Mouse (Mus musculus) hindbrain, postnatal 0 days (tissue): ENCODE results near the gene Wdr63. TPM values are rescaled to one million over a fixed set of nuclear protein-coding genes. Genes with fewer than 3 reads are reported as not detected.
"Not testable (repeated sequence)": the region's sequence is repeated elsewhere in the genome, so short reads cannot be mapped to it uniquely, and the experiment has no call there.

Experiments used
- ATAC-seq: fragments of 200-750 bp; cut with Nextera tagmentation; 2 replicates; pipeline ENCODE4 v1.8.0; 2017; ENCODE audit warnings: mild to moderate bottlenecking, moderate TSS enrichment, moderate library complexity
- DNase-seq: peaks from one replicate; pipeline ENCODE4 v3.0.0-alpha.2; 2015; ENCODE audit warnings: low spot score
- H3K27ac ChIP-seq: fragments of 300-500 bp; sonication (generic); 2 replicates; pipeline ENCODE4 v1.5.1; 2014; ENCODE audit warnings: mild to moderate bottlenecking
- H3K27me3 ChIP-seq: fragments of 300-500 bp; sonication (generic); 2 replicates; pipeline ENCODE4 v1.6.1; 2014; ENCODE audit warnings: low read length, mixed read lengths; ENCODE audit not compliant: insufficient read depth
- H3K36me3 ChIP-seq: fragments of 300-500 bp; sonication (generic); 2 replicates; pipeline ENCODE4 v1.6.1; 2014; ENCODE audit warnings: low read length, mixed read lengths; ENCODE audit not compliant: insufficient read depth
- H3K4me1 ChIP-seq: fragments of 300-500 bp; sonication (generic); 2 replicates; pipeline ENCODE4 v1.6.1; 2014; ENCODE audit warnings: antibody characterized with exemption, low read length, mixed read lengths; ENCODE audit not compliant: insufficient read depth
- H3K4me2 ChIP-seq: fragments of 300-500 bp; sonication (generic); 2 replicates; pipeline ENCODE4 v1.6.1; 2014; ENCODE audit warnings: low read depth, mild to moderate bottlenecking, low read length, moderate library complexity, mixed read lengths
- H3K4me3 ChIP-seq: fragments of 300-500 bp; sonication (generic); 2 replicates; pipeline ENCODE4 v1.5.1; 2014; ENCODE audit warnings: low read length
- H3K9ac ChIP-seq: fragments of 300-500 bp; sonication (generic); replicated peaks from 2 replicates; pipeline ENCODE4 v1.6.1; 2014; ENCODE audit warnings: mild to moderate bottlenecking, low read length, moderate library complexity, mixed read lengths
- H3K9me3 ChIP-seq: fragments of 300-500 bp; sonication (generic); 2 replicates; pipeline ENCODE4 v1.6.1; 2016; ENCODE audit warnings: low read length, mixed read lengths
- CTCF ChIP-seq: IDR thresholded peaks from 2 replicates; pipeline ENCODE4 v1.5.1; 2016; ENCODE audit warnings: antibody characterized with exemption, control low read depth, low read depth
- WGBS: fragments of 180-500 bp; shearing (Covaris S2); extraction: QIAGEN DNeasy Blood & Tissue Kit; methylation state at CpG from one replicate; pipeline ENCODE4 v1.1.7; 2014; 5-methylcytosine and 5-hydroxymethylcytosine counted together
- polyA plus RNA-seq: library from polyadenylated mRNA; unstranded; fragments of >200 nt; fragmentation: Nextera tagmentation; extraction: Ambion mirVana; gene quantifications from 2 replicates; pipeline ENCODE4 v1.2.1, GENCODE M21; 2015
- total RNA-seq: library from RNA; depleted of rRNA; stranded (reverse); fragments of >200 nt; gene quantifications from 2 replicates; pipeline ENCODE4 v1.2.3, GENCODE M21; 2014

The Wdr63 gene
- total and polyA plus RNA-seq, 2 experiments from 2014 or later, result 1.5 TPM

DNA sequence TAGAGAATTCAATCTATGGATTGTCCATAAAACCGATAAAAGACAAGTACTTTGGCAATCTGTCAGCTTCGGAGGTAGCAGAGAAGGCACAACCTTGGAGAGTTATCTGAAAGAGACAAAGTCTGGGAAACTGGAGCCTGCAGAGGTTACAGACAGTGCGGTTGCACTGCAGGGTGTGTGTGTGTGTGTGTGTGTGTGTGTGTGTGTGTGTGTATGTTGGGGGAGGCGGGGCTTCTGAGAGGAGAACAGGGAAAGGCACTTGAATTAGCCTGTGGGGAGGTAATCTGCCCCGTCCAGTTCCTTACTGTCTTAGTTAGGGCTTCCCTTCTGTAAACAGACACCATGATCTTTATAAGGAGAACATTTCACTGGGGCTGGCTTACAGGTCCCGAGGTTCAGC is 100.1 kb downstream of the Wdr63 start:
- H3K9ac ChIP-seq, result no peak overlapping the region
- no peak for DNase-seq
- no peaks in the 10 kb centered on the region for H3K4me1 ChIP-seq
- H3K27me3 ChIP-seq, result no peaks in the 10 kb centered on the region
- ATAC-seq, result no peak
- H3K27ac ChIP-seq, result no peak overlapping the region
- no peaks in the 10 kb centered on the region for H3K9me3 ChIP-seq
- H3K4me2 ChIP-seq, result no peak overlapping the region
- 84% methylated on average over 6 of the region's 6 CpGs for WGBS
- no peaks in the 10 kb centered on the region for H3K36me3 ChIP-seq
- H3K4me3 ChIP-seq, result no peak overlapping the region
- no peak for TF ChIP-seq CTCF

- ATAC-seq, result no peak
- H3K4me1 ChIP-seq, result no peaks in the 10 kb centered on the region
- H3K9ac ChIP-seq, result no peak overlapping the region
- no peak overlapping the region for H3K4me3 ChIP-seq
- no peak for DNase-seq
- H3K36me3 ChIP-seq, result peaks cover 5% of the 10 kb centered on the region; the same call in 1 of the 2 replicates
- no peak overlapping the region for H3K27ac ChIP-seq
- WGBS, result 92% methylated on average over 14 of the region's 14 CpGs
- H3K27me3 ChIP-seq, result no peaks in the 10 kb centered on the region
- H3K9me3 ChIP-seq, result no peaks in the 10 kb centered on the region
- H3K4me2 ChIP-seq, result no peak overlapping the region
- TF ChIP-seq CTCF, result no peak
These were observed 103.4 kb downstream of the Wdr63 start for GRCm38 (mm10) chr3:146004347-146005051.

DNA sequence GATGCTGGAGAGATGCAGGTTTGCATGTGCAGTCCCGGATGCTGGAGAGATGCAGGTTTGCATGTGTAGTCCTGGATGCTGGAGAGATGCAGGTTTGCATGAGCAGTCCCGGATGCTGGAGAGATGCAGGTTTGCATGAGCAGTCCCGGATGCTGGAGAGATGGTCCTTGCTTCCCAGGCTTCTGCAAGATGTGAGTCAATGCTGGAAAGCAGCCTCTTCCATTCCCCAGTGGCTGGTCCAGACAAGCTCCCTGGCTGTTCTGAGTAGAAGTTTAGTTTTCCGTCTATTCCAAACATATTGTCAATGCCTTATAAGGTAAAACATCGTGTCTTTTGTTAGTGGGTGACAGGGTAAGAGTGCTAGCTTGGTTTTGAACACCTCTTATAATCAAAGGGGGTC is 111.4 kb downstream of the Wdr63 start:
- H3K36me3 ChIP-seq, H3K4me2 ChIP-seq, H3K9ac ChIP-seq, H3K27ac ChIP-seq, H3K9me3 ChIP-seq, DNase-seq, H3K4me1 ChIP-seq, H3K27me3 ChIP-seq, H3K4me3 ChIP-seq, ATAC-seq: not testable (repeated sequence)
- 81% methylated on average over 4 of the region's 5 CpGs for WGBS

- H3K27ac ChIP-seq, result no peak overlapping the region
- TF ChIP-seq CTCF, result no peak
- H3K4me3 ChIP-seq, result no peak overlapping the region
- H3K4me2 ChIP-seq, result no peak overlapping the region
- H3K27me3 ChIP-seq, result no peaks in the 10 kb centered on the region
- no peaks in the 10 kb centered on the region for H3K4me1 ChIP-seq
- ATAC-seq (no peak), DNase-seq (no peak)
- no peaks in the 10 kb centered on the region for H3K36me3 ChIP-seq
- WGBS, result 89% methylated on average over 5 of the region's 5 CpGs
- H3K9me3 ChIP-seq, result no peaks in the 10 kb centered on the region
- H3K9ac ChIP-seq, result no peak overlapping the region
These were observed 112.4 kb downstream of the Wdr63 start for GRCm38 (mm10) chr3:145995489-145995888.

DNA sequence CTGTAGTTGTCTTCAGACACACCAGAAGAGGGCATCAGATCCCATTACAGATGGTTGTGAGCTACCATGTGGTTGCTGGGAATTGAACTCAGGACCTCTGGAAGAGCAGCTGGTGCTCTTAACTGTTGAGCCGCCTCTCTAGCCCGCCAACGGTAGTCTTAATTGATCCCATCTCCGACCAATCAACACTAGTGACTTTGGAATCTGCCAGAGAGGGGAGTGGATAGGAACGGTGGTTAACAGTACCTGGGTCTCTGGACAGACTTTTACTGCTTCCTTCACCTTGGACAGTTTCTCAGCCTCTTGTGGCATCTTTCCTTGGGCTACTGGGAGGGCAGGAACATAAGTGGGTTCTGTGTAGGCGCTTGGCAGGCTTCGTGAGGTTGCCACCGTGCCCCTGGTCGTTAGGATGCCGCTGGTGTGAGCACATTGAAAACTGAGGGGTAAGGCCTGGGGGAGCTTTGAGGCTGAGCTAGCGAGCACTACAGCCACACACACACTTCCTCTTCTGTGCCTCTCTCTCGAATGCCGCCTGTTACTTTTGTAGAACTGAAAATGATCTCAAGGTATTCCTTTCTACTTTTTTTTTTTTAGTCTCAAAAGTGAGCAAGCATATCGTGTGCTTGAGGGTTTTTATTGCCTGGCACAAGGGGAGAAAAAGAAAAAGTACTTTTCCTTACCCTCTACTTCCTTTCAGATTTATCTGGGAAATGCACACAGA is 114.3 kb downstream of the Wdr63 start:
- H3K4me2 ChIP-seq, result no peak overlapping the region
- no peak for ATAC-seq
- no peak for TF ChIP-seq CTCF
- H3K4me1 ChIP-seq, result no peaks in the 10 kb centered on the region
- no peaks in the 10 kb centered on the region for H3K36me3 ChIP-seq
- no peaks in the 10 kb centered on the region for H3K27me3 ChIP-seq
- no peak overlapping the region for H3K27ac ChIP-seq
- H3K9me3 ChIP-seq, result no peaks in the 10 kb centered on the region
- DNase-seq, result no peak
- no peak overlapping the region for H3K4me3 ChIP-seq
- no peak overlapping the region for H3K9ac ChIP-seq
- 88% methylated on average over 14 of the region's 14 CpGs for WGBS

DNA sequence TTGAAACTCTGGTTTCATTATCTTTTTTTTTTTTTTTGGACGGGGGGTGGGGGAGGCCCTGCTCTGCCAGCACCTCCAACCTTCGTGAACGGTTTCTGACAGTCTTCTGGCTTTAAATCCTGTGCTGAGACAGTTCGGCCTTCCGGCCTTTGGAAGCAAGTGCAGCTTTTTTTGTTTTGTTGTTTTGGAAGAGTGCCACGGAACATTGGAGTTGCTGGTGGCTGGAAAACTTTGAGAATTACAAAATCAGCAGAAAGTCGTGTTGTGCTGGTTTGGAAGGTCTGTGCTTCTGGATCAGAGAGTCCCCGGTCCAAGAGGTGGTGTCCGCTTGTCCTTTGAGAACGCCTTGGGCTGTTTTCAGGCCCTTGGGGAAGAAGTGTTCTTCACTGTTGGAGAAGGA is 115.1 kb downstream of the Wdr63 start:
- Histone ChIP-seq H3K4me1 (no peaks in the 10 kb centered on the region), H3K4me3 (no peak overlapping the region), H3K4me2 (no peak overlapping the region), H3K27ac (no peak overlapping the region), H3K9me3 (no peaks in the 10 kb centered on the region), H3K36me3 (no peaks in the 10 kb centered on the region), H3K9ac (no peak overlapping the region), H3K27me3 (no peaks in the 10 kb centered on the region)
- no peak for TF ChIP-seq CTCF
- ATAC-seq (no peak), DNase-seq (peak; percentile 50)
- 57% methylated on average over 10 of the region's 10 CpGs for WGBS

DNA sequence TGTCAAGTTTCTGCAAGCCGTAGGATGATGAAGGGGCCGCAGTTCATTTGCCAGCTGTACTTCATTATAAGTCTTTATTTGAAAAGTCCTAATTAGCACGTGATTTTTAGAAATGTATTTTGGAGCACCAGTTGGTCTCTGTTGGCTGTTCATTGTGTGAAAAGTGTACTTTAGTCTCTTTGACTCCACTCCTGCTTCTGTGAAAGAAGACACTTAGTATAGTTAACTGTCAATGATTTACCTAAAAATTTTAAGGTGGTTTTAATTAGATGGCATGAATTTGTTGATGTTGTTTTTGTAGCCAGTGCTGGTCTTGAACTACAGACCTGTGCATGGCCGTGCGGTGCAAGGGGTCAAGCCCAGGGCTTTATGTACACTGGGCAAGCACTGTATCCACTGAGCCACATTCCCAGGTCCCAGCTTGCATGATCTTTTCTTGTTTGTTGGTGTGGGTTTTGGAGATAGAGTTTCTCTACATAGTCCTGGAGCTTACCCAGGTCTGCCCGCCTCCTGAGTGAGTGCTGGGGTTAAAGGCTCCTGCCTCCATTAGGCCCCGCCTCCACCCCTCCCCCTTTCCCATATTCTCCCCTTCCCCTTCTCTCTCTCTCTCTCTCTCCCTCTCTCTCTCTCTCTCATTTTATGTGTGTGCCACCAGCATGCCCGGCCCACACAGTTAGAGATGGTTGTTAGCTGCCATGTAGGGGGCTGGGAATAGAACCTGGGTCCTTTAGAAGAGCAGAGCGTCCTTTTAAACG is 115.8 kb downstream of the Wdr63 start:
- H3K4me1 ChIP-seq, result no peaks in the 10 kb centered on the region
- H3K27me3 ChIP-seq, result no peaks in the 10 kb centered on the region
- ATAC-seq, result no peak
- no peak overlapping the region for H3K27ac ChIP-seq
- H3K9ac ChIP-seq, result no peak overlapping the region
- 85% methylated on average over 10 of the region's 10 CpGs for WGBS
- DNase-seq, result no peak
- no peak overlapping the region for H3K4me2 ChIP-seq
- H3K4me3 ChIP-seq, result no peak overlapping the region
- no peaks in the 10 kb centered on the region for H3K36me3 ChIP-seq
- H3K9me3 ChIP-seq, result no peaks in the 10 kb centered on the region
- TF ChIP-seq CTCF, result no peak
